Mouse (Mus musculus) left cerebral cortex, adult 18-20 months (tissue): ENCODE results near the gene 4930572O03Rik. TPM values are rescaled to one million over a fixed set of nuclear protein-coding genes. Genes with fewer than 3 reads are reported as not detected.
"Not testable (repeated sequence)": the region's sequence is repeated elsewhere in the genome, so short reads cannot be mapped to it uniquely, and the experiment has no call there.

Source experiments
- DNase-seq, 2 experiments: peaks; one replicate each; pipeline ENCODE4 v3.0.0; 2021 to 2022; ENCODE audit warnings: low spot score in 2 of 2, mixed read lengths in 1 of 2
- long read RNA-seq, 2 experiments: library from polyadenylated mRNA; stranded (forward); transcript quantifications; one replicate each; pipeline ENCODE4 v2.0.0; 2021
- total RNA-seq, 2 experiments: library from RNA; stranded (reverse); gene quantifications; 2 replicates each; pipeline ENCODE4 v1.2.3; 2021

4930572O03Rik gene
- not detected for total RNA-seq
- long read RNA-seq, experiment 1 = 0 reads
- long read RNA-seq, experiment 2 = 0 reads

DNA sequence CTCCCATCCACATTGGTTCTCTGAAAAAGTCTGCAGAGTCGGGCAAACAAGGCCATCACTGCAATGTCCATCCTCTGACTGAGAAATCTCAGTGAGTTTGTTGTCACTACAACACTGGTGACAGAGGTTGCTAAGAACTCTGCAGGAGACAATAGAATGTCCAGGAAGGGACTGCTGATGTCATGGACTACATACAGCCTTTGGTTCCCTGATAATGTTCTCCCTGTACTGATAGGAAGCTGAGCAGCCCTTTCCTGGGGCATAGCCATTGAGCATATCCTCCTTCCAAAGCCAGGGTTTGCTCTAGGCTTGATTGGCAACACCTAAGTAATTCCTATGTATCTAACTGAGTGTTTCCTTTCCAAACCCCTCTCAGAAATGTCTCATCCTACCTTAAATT lies at the start of gene 4930572O03Rik:
Gene 4930572O03Rik, minus strand, starts transcription at position 101 of the 400 bp plus-strand sequence.
- not testable (repeated sequence) for DNase-seq

GRCm38 (mm10) chr5:15702891-15703290 lies 46.0 kb upstream of the 4930572O03Rik start:
- peak; percentile 10 to 13 for DNase-seq

- DNase-seq = not testable (repeated sequence)
Observed at GRCm38 (mm10) chr5:15697719-15698118, 40.9 kb upstream of the 4930572O03Rik start.

GRCm38 (mm10) chr5:15691849-15692248 lies 35.0 kb upstream of the 4930572O03Rik start:
- not testable (repeated sequence) for DNase-seq

DNA sequence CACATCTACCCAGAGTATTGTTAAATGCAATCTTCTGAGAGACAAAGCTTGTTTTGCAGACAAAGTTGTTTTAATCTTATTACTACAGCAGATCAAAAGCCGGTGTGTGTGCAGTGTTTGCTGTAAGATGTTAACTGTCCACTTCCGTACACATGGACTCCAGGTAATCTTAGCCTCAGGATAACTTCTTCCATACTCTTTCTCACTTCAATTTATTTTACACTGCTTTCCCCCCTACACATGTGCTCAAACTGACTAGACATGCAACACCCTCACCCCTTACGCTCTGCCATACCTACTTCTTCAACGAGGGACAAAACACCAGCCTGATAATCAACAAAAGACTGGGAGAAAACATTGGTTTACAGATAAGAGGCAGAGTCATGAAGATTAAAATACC lies 34.0 kb upstream of the 4930572O03Rik start:
- DNase-seq = not testable (repeated sequence)

- DNase-seq = not testable (repeated sequence)
Observed at GRCm38 (mm10) chr5:15689659-15690213, 32.9 kb upstream of the 4930572O03Rik start.

- not testable (repeated sequence) for DNase-seq
Observed at GRCm38 (mm10) chr5:15688874-15689658, 32.2 kb upstream of the 4930572O03Rik start.

GRCm38 (mm10) chr5:15681301-15682035 lies 24.6 kb upstream of the 4930572O03Rik start:
- not testable (repeated sequence) for DNase-seq

DNA sequence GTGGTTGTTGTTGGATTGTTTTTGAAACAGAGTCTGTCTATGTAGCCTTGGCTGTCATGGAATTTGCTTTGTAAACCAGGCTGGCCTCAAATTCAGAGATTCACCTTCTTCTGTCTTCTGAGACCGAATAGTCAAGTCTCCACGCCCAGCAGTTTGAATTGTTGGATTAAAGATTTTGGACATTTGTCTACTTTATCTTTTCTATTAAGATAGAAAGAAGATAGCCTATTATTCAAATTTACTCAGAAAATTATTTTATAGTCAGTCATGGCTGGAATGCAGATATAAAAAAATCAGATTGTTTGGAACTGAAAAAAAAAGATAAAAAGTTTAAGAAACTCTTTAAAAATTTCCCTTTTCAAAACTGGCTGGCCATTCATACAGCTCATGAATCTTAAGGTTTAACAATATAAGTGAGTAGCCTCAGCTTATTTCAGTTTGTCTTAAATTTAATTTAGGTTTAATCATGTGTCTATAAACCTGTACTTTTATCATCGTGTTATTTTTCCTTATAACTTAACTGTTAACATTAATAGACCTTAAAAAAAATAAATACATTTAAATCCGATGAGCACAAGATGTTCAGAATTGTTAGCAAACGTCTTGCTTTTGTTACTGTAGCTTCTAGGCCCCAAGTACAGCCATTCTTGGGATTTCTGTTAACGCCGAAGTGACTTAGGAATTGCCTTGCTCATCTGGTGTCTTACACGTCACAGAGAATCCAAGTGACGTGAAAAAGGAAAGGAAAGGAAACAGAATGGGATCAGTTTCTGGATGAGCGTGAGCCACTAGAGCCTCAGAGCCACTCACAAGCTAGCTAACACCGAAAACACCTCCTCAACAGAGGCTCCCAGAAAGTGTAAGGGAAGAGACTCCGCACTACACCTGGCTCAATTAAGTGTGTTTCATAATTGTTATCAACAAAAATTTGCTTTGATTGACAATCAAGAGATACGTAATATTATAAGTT lies 23.4 kb upstream of the 4930572O03Rik start:
- DNase-seq = not testable (repeated sequence)

- DNase-seq = not testable (repeated sequence)
Observed at GRCm38 (mm10) chr5:15678907-15679306, 22.0 kb upstream of the 4930572O03Rik start.

- DNase-seq = not testable (repeated sequence)
Observed at GRCm38 (mm10) chr5:15677750-15678149, 20.9 kb upstream of the 4930572O03Rik start.

DNA sequence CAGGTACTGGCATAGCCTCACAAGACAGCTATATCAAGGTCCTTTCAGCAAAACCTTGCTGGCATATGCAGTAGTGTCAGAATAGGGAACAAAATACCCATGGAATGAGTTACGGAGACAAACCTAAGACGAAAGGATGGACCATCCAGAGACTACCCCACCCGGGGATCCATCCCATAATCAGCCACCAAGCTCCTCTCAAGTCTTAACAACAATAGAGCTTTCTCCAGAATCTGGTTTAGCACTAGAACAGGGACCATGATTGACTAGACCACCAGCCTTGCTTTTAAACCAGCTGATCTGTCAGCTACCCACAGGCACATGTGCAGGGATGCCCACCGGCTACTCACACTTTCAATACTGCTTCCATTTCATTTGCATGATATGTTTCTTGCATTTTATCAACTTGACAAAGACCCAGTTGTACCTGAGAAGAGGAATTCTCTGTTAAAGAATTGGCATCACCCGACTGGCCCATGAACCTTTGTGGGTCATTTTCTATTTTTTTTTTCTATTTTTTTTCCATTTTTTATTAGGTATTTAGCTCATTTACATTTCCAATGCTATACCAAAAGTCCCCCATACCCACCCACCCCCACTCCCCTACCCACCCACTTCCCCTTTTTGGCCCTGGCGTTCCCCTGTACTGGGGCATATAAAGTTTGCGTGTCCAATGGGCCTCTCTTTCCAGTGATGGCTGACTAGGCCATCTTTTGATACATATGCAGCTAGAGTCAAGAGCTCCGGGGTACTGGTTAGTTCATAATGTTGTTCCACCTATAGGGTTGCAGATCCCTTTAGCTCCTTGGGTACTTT lies 17.8 kb upstream of the 4930572O03Rik start:
- not testable (repeated sequence) for DNase-seq

GRCm38 (mm10) chr5:15673989-15674388 lies 17.1 kb upstream of the 4930572O03Rik start:
- DNase-seq = not testable (repeated sequence)

DNA sequence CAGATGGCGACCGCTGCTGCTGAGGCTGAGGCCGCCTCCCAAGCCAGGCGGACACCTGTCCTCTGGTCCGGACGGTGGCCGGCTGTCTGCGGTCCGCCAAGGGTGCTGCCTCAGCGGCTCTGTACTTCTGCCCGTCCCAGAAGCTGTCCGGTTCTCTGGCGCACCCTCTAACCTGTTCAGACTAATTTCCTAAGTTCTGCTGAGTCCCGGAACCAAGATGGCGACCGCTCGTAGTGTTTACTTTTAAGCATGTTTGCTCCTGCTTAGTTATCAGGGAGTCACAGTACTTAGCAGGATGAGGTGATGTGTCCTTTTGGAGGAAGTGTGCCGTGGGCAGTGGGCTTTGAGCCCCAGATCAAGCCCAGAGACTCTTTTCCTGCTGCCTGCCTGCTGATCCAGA lies 13.9 kb upstream of the 4930572O03Rik start:
- not testable (repeated sequence) for DNase-seq

- not testable (repeated sequence) for DNase-seq
Observed at GRCm38 (mm10) chr5:15663847-15664246, 7.0 kb upstream of the 4930572O03Rik start.

DNA sequence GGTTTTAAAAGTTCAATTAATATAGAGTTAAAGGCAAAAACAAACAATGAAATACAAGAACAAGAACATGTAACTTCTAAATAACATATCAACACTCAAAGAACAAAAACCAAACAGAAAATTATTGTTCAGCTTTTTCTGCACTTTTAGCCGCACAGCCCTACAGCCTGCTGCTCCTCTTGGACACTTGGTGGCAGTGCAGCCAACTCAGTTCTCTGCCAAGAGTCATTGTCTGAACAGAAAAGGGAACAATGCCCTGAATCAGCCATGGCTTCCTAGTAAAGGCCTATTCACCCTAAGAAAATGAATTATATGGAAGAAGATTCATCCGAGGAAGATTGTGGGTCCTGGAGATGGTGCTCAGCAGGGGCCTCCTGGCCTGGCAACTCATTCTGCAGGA lies 4.5 kb downstream of the 4930572O03Rik start:
- DNase-seq = not testable (repeated sequence)

DNA sequence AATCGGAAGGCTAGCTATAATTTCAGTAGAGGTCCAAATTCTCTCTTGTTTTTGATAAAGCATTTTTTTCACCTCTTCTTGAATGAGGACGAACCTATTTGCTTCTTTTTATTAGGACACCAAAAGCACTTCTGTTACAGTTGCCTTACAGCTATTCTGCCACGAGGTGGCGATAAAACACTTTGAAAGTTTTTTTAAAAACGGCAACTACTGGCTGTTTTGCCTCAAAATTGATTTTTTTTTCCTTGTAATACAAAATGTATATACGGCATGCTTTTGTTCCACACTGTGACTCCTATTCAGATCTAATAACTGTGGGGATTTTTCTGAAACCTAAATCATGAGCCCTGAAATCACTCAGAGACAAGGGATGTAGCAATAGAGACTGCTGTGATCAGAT lies 11.2 kb downstream of the 4930572O03Rik start:
- peak in 1 of 2 experiments; percentile 6 for DNase-seq

GRCm38 (mm10) chr5:15637637-15638036 lies 19.2 kb downstream of the 4930572O03Rik start:
- DNase-seq = not testable (repeated sequence)

- peak in 1 of 2 experiments; percentile 12 for DNase-seq
Observed at GRCm38 (mm10) chr5:15630068-15630467, 26.8 kb downstream of the 4930572O03Rik start.
